Mouse (Mus musculus) T-helper 17 cell (primary cell): ENCODE results near the gene Dph6.
"Not testable (repeated sequence)": the region's sequence is repeated elsewhere in the genome, so short reads cannot be mapped to it uniquely, and the experiment has no call there.

Experiments
- in situ Hi-C, 2 experiments: fragments of 300-600 bp; cut with MboI, MseI; formaldehyde crosslinking; loops; 1 replicate in 1 of 2; 2 replicates in 1 of 2; pipeline ENCODE4 v1.15.1; 2025; ENCODE audit warnings: high pct_unique_total_duplicates in 2 of 2

Dph6 gene

GRCm38 (mm10) chr2:114654365-114655239 lies at the start of gene Dph6:
Gene Dph6 (minus strand): TSS chr2:114654964.
- in situ Hi-C loops: loop anchor here (10.0 to 25.0 kb wide), 3 partner anchors 450 to 958 kb away; partner anchors contain the start of genes Zfp770 (in 2 of the 2) and BC052040 (in 1 of the 2)

GRCm38 (mm10) chr2:114700966-114701685 lies 46.4 kb upstream of the Dph6 start:
- in situ Hi-C loops: no loop called here

GRCm38 (mm10) chr2:114691607-114692006 lies 36.8 kb upstream of the Dph6 start:
- in situ Hi-C loops: no loop called here

- in situ Hi-C loops: loop anchor here in 1 of 2 experiments (10.0 kb wide), 1 partner anchor 143 kb away; no protein-coding TSS in a partner anchor
Measured at GRCm38 (mm10) chr2:114687483-114687882, 32.7 kb upstream of the Dph6 start.

- in situ Hi-C loops: loop anchor here in 1 of 2 experiments (10.0 kb wide), 1 partner anchor 142 kb away; no protein-coding TSS in a partner anchor
Measured at GRCm38 (mm10) chr2:114687081-114687480, 32.3 kb upstream of the Dph6 start.

- in situ Hi-C loops: loop anchor here in 1 of 2 experiments (25.0 kb wide), 1 partner anchor 938 kb away; no protein-coding TSS in a partner anchor
Measured at GRCm38 (mm10) chr2:114673831-114674230, 19.1 kb upstream of the Dph6 start.

- in situ Hi-C loops: loop anchor here in 1 of 2 experiments (25.0 kb wide), 1 partner anchor 941 kb away; no protein-coding TSS in a partner anchor
Measured at GRCm38 (mm10) chr2:114670983-114671382, 16.2 kb upstream of the Dph6 start.

- in situ Hi-C loops: loop anchor here (10.0 to 25.0 kb wide), 3 partner anchors 454 to 953 kb away; partner anchors contain the start of genes Zfp770 (in 2 of the 2) and BC052040 (in 1 of the 2)
Measured at GRCm38 (mm10) chr2:114658954-114659353, 4.2 kb upstream of the Dph6 start.

- in situ Hi-C loops: loop anchor here (5.0 to 10.0 kb wide), 2 partner anchors 801 to 1421 kb away; partner anchors contain the start of genes Arhgap11a (in 1 of the 2) and Meis2 (in 1 of the 2)
Measured at GRCm38 (mm10) chr2:114646240-114646639, 8.5 kb downstream of the Dph6 start.

- in situ Hi-C loops: loop anchor here in 1 of 2 experiments (10.0 kb wide), 1 partner anchor 799 kb away; the partner anchor contains the start of gene Arhgap11a
Measured at GRCm38 (mm10) chr2:114643832-114644231, 10.9 kb downstream of the Dph6 start.

GRCm38 (mm10) chr2:114624683-114625082 lies 30.1 kb downstream of the Dph6 start:
- in situ Hi-C loops: no loop called here

- in situ Hi-C loops: no loop called here
Measured at GRCm38 (mm10) chr2:114622550-114622939, 32.2 kb downstream of the Dph6 start.

GRCm38 (mm10) chr2:114621781-114622549 lies 32.8 kb downstream of the Dph6 start:
- in situ Hi-C loops: no loop called here

GRCm38 (mm10) chr2:114611576-114611975 lies 43.2 kb downstream of the Dph6 start:
- in situ Hi-C loops: no loop called here

- in situ Hi-C loops: no loop called here
Measured at GRCm38 (mm10) chr2:114610110-114610509, 44.7 kb downstream of the Dph6 start.

- in situ Hi-C loops: not testable (repeated sequence)
Measured at GRCm38 (mm10) chr2:114605202-114605601, 49.6 kb downstream of the Dph6 start.

GRCm38 (mm10) chr2:114601174-114601573 lies 53.6 kb downstream of the Dph6 start:
- in situ Hi-C loops: no loop called here

- in situ Hi-C loops: no loop called here
Measured at GRCm38 (mm10) chr2:114599793-114600192, 55.0 kb downstream of the Dph6 start.

- in situ Hi-C loops: no loop called here
Measured at GRCm38 (mm10) chr2:114593393-114593792, 61.4 kb downstream of the Dph6 start.

GRCm38 (mm10) chr2:114580714-114581113 lies 74.0 kb downstream of the Dph6 start:
- in situ Hi-C loops: no loop called here
